Mouse (Mus musculus) myocyte (in vitro differentiated cells): ENCODE data around the gene Pwp2.

Experiments
- CEBPB ChIP-seq: IDR thresholded peaks from 2 replicates; pipeline ENCODE4 v1.6.1; 2011; ENCODE audit warnings: mild to moderate bottlenecking, moderate library complexity; ENCODE audit not compliant: poor library complexity, insufficient read depth, severe bottlenecking
- E2F4 ChIP-seq: IDR thresholded peaks from one replicate; pipeline ENCODE4 v1.6.1; 2011; ENCODE audit warnings: mild to moderate bottlenecking, control low read depth, moderate library complexity; ENCODE audit not compliant: insufficient read depth
- MAX ChIP-seq: IDR thresholded peaks from one replicate; pipeline ENCODE4 v1.6.1; 2011; ENCODE audit warnings: low read depth, mild to moderate bottlenecking, control low read depth
- MYOD1 ChIP-seq, 3 experiments: IDR thresholded peaks; one replicate each; pipeline ENCODE4 v1.6.1; 2011; ENCODE audit warnings: control low read depth in 2 of 3, low read depth in 2 of 3, mild to moderate bottlenecking in 2 of 3, moderate library complexity in 1 of 3; ENCODE audit not compliant: insufficient read length in 2 of 3, control insufficient read depth in 1 of 3
- MYOG ChIP-seq, 3 experiments: IDR thresholded peaks; one replicate each; pipeline ENCODE4 v1.6.1; 2011; ENCODE audit warnings: control low read depth in 2 of 3, low read depth in 2 of 3, mild to moderate bottlenecking in 2 of 3; ENCODE audit not compliant: insufficient read length in 2 of 3, control insufficient read depth in 1 of 3, insufficient read depth in 1 of 3
- POLR2A ChIP-seq: IDR thresholded peaks from one replicate; pipeline ENCODE4 v1.6.1; 2011; ENCODE audit warnings: low read depth, mild to moderate bottlenecking, control low read depth, moderate library complexity; ENCODE audit not compliant: insufficient read length
- POLR2AphosphoS2 ChIP-seq: IDR thresholded peaks from one replicate; pipeline ENCODE4 v1.6.1; 2011; ENCODE audit warnings: low read depth, control low read depth; ENCODE audit not compliant: insufficient read length
- REST ChIP-seq: IDR thresholded peaks from one replicate; pipeline ENCODE4 v1.6.1; 2011; ENCODE audit warnings: mild to moderate bottlenecking, control low read depth, moderate library complexity; ENCODE audit not compliant: insufficient read depth, insufficient read length
- SRF ChIP-seq: IDR thresholded peaks from one replicate; pipeline ENCODE4 v1.6.1; 2011; ENCODE audit warnings: low read depth; ENCODE audit not compliant: control insufficient read depth, insufficient read length
- TCF12 ChIP-seq: IDR thresholded peaks from one replicate; pipeline ENCODE4 v1.6.1; 2011; ENCODE audit warnings: mild to moderate bottlenecking, control low read depth; ENCODE audit not compliant: poor library complexity, insufficient read depth, severe bottlenecking
- TCF3 ChIP-seq: IDR thresholded peaks from one replicate; pipeline ENCODE4 v1.6.1; 2011; ENCODE audit warnings: low read depth, control low read depth; ENCODE audit not compliant: insufficient read length
- USF1 ChIP-seq: IDR thresholded peaks from one replicate; pipeline ENCODE4 v1.6.1; 2011; ENCODE audit warnings: low read depth, mild to moderate bottlenecking, control low read depth, moderate library complexity

DNA sequence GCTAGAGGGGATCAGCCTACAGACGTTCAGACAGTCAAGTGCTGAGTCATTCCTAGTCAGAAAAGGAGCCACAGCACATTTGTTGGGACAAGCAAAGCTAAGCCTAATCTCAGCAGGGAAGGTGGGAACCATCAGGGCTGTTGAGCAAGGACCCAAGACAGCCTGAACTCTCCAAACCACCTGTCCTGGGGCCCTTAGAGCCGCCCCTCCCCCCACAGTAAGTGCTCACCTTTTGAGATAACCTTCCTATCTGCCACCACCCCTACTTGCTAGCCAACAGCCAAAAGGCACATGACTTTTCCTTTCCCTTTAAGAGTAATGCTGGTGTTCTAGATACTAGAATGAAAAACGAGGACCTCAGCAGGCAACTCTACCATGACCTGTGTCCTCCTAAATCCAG, 1.4 kb downstream of the Pwp2 start:
- TF ChIP-seq POLR2A (no peak), TCF12 (no peak), MYOG (IDR thresholded peaks at IDR 0.05; ENCODE audit: control insufficient read depth in 1 of 3, insufficient read depth in 1 of 3, insufficient read length in 2 of 3, low read depth in 2 of 3) (no peak), MAX (no peak), USF1 (no peak), POLR2AphosphoS2 (no peak), TCF3 (no peak), E2F4 (no peak), SRF (no peak), REST (no peak), CEBPB (no peak), MYOD1 (IDR thresholded peaks at IDR 0.05; ENCODE audit: control insufficient read depth in 1 of 3, insufficient read length in 2 of 3, low read depth in 2 of 3) (no peak)
